Mouse (Mus musculus): ENCODE measurements around the gene Sord. TPM values are rescaled to one million over a fixed set of nuclear protein-coding genes. Genes with fewer than 3 reads are reported as not detected.

The Sord gene
- polyA plus RNA-seq, 1 experiment from 2014 or later: 23.4 TPM

- Histone ChIP-seq H3K27me3 (ENCODE audit: control insufficient read depth, insufficient read depth, low read depth, low read length) (peaks cover 83% of the 10 kb centered on the region), H3K9me3 (ENCODE audit: control insufficient read depth, low read length) (no peaks in the 10 kb centered on the region), H3K4me1 (replicated peaks; ENCODE audit: control insufficient read depth, insufficient read depth, low read length) (peaks cover 20% of the 10 kb centered on the region), H3K27ac (ENCODE audit: low read length) (no peak within 1 kb of the TSS), H3K9ac (ENCODE audit: low read length) (no peak within 1 kb of the TSS), H3K4me3 (ENCODE audit: low read length) (peak within 1 kb of the TSS; percentile 40), H3K4me2 (ENCODE audit: low read depth, low read length) (peak within 1 kb of the TSS; percentile 47), H3K36me3 (ENCODE audit: control insufficient read depth, insufficient read depth, low read length) (no peaks in the 10 kb centered on the region)
- WGBS: 4% methylated on average over 13 of the region's 13 CpGs
- no peak for ATAC-seq (ENCODE audit: low read depth)
Observed at GRCm38 (mm10) chr2:122298096-122298499, 63.5 kb downstream of the Sord start, which contains the start of gene Duox2. Gene Duox2 (minus strand): TSS chr2:122298449.

- H3K4me2 ChIP-seq (ENCODE audit: low read depth, low read length): peak within 1 kb of the TSS; percentile 47
- H3K27me3 ChIP-seq (ENCODE audit: control insufficient read depth, insufficient read depth, low read depth, low read length): peaks cover 85% of the 10 kb centered on the region
- 2% methylated on average over 43 of the region's 43 CpGs for WGBS
- H3K9ac ChIP-seq (ENCODE audit: low read length): no peak within 1 kb of the TSS
- H3K36me3 ChIP-seq (ENCODE audit: control insufficient read depth, insufficient read depth, low read length): no peaks in the 10 kb centered on the region
- no peak; the same call in 1 of the 2 replicates for ATAC-seq (ENCODE audit: low read depth)
- H3K27ac ChIP-seq (ENCODE audit: low read length): no peak within 1 kb of the TSS
- H3K4me1 ChIP-seq (replicated peaks; ENCODE audit: control insufficient read depth, insufficient read depth, low read length): peaks cover 20% of the 10 kb centered on the region
- H3K4me3 ChIP-seq (ENCODE audit: low read length): peak within 1 kb of the TSS; percentile 40
- no peaks in the 10 kb centered on the region for H3K9me3 ChIP-seq (ENCODE audit: control insufficient read depth, low read length)
Observed at GRCm38 (mm10) chr2:122298596-122299490, 64.3 kb downstream of the Sord start, which contains the start of gene Duoxa2. Gene Duoxa2 (plus strand): TSS chr2:122298900.

- Histone ChIP-seq H3K9me3 (ENCODE audit: control insufficient read depth, low read length) (no peaks in the 10 kb centered on the region), H3K9ac (ENCODE audit: low read length) (no peak overlapping the region), H3K4me3 (ENCODE audit: low read length) (no peak overlapping the region), H3K4me1 (replicated peaks; ENCODE audit: control insufficient read depth, insufficient read depth, low read length) (peaks cover 20% of the 10 kb centered on the region), H3K27me3 (ENCODE audit: control insufficient read depth, insufficient read depth, low read depth, low read length) (peaks cover 79% of the 10 kb centered on the region), H3K36me3 (ENCODE audit: control insufficient read depth, insufficient read depth, low read length) (no peaks in the 10 kb centered on the region), H3K4me2 (ENCODE audit: low read depth, low read length) (no peak overlapping the region), H3K27ac (ENCODE audit: low read length) (no peak overlapping the region)
- 11% methylated on average over 14 of the region's 14 CpGs for WGBS
- ATAC-seq (ENCODE audit: low read depth): no peak
Observed at GRCm38 (mm10) chr2:122299911-122300655, 65.5 kb downstream of the Sord start.

GRCm38 (mm10) chr2:122300656-122301020, 66.1 kb downstream of the Sord start:
- H3K36me3 ChIP-seq (ENCODE audit: control insufficient read depth, insufficient read depth, low read length): no peaks in the 10 kb centered on the region
- no peak overlapping the region for H3K4me3 ChIP-seq (ENCODE audit: low read length)
- peaks cover 74% of the 10 kb centered on the region for H3K27me3 ChIP-seq (ENCODE audit: control insufficient read depth, insufficient read depth, low read depth, low read length)
- H3K4me1 ChIP-seq (replicated peaks; ENCODE audit: control insufficient read depth, insufficient read depth, low read length): peaks cover 20% of the 10 kb centered on the region
- no peak overlapping the region for H3K27ac ChIP-seq (ENCODE audit: low read length)
- no peaks in the 10 kb centered on the region for H3K9me3 ChIP-seq (ENCODE audit: control insufficient read depth, low read length)
- 5% methylated on average over 14 of the region's 14 CpGs for WGBS
- no peak overlapping the region for H3K9ac ChIP-seq (ENCODE audit: low read length)
- ATAC-seq (ENCODE audit: low read depth): no peak
- H3K4me2 ChIP-seq (ENCODE audit: low read depth, low read length): no peak overlapping the region

DNA sequence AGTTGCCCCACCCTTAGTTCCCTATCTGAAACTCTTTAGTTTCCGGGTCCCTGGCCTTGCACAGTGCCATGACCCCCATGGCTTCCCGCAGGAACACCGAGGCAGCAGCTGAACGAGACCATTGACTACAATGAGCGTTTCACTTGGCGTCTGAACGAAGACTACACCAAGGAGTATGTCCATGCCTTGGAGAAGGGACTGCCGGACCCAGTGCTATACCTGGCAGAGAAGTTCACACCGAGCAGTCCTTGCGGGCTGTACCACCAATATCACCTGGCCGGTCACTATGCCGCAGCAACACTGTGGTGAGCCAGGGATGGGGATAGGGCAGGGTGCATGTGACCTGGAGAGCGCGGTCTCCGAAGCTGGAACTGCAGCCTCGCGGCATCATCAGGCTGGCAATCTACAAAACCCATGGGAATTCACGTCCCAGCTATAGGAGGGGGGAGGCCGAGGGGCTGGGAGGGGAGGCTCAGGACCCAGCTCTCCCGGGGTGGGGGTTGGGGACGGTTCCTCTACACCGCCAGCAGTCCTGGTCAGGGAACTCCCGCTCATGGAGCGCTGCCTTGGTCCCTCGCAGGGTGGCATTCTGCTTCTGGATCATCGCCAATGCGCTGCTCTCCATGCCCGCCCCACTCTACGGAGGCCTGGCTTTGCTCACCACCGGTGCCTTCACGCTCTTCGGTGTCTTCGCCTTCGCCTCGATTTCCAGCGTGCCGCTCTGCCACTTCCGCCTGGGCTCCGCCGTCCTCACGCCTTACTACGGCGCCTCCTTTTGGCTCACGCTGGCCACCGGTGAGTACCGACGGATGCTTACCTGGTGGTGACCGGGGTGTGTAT, 66.8 kb downstream of the Sord start:
- peak overlapping the region; percentile 54 for H3K4me2 ChIP-seq (ENCODE audit: low read depth, low read length)
- H3K4me3 ChIP-seq (ENCODE audit: low read length): peak overlapping the region; percentile 38
- H3K9me3 ChIP-seq (ENCODE audit: control insufficient read depth, low read length): no peaks in the 10 kb centered on the region
- H3K36me3 ChIP-seq (ENCODE audit: control insufficient read depth, insufficient read depth, low read length): no peaks in the 10 kb centered on the region
- ATAC-seq (ENCODE audit: low read depth): peak; percentile 34; the same call in 1 of the 2 replicates
- no peak overlapping the region for H3K27ac ChIP-seq (ENCODE audit: low read length)
- under 1% methylated on average over 48 of the region's 48 CpGs for WGBS
- H3K27me3 ChIP-seq (ENCODE audit: control insufficient read depth, insufficient read depth, low read depth, low read length): peaks cover 68% of the 10 kb centered on the region
- H3K4me1 ChIP-seq (replicated peaks; ENCODE audit: control insufficient read depth, insufficient read depth, low read length): peaks cover 20% of the 10 kb centered on the region
- H3K9ac ChIP-seq (ENCODE audit: low read length): no peak overlapping the region

GRCm38 (mm10) chr2:122301921-122302573, 67.5 kb downstream of the Sord start:
- Histone ChIP-seq H3K27me3 (ENCODE audit: control insufficient read depth, insufficient read depth, low read depth, low read length) (peaks cover 63% of the 10 kb centered on the region), H3K36me3 (ENCODE audit: control insufficient read depth, insufficient read depth, low read length) (no peaks in the 10 kb centered on the region), H3K9me3 (ENCODE audit: control insufficient read depth, low read length) (no peaks in the 10 kb centered on the region), H3K9ac (ENCODE audit: low read length) (no peak overlapping the region), H3K4me2 (ENCODE audit: low read depth, low read length) (peak overlapping the region; percentile 54), H3K27ac (ENCODE audit: low read length) (no peak overlapping the region), H3K4me3 (ENCODE audit: low read length) (peak overlapping the region; percentile 38), H3K4me1 (replicated peaks; ENCODE audit: control insufficient read depth, insufficient read depth, low read length) (peaks cover 20% of the 10 kb centered on the region)
- ATAC-seq (ENCODE audit: low read depth): no peak
- 10% methylated on average over 23 of the region's 23 CpGs for WGBS

- 11% methylated on average over 9 of the region's 9 CpGs for WGBS
- ATAC-seq (ENCODE audit: low read depth): no peak
- H3K27me3 ChIP-seq (ENCODE audit: control insufficient read depth, insufficient read depth, low read depth, low read length): peaks cover 57% of the 10 kb centered on the region
- no peak overlapping the region for H3K4me2 ChIP-seq (ENCODE audit: low read depth, low read length)
- H3K9me3 ChIP-seq (ENCODE audit: control insufficient read depth, low read length): no peaks in the 10 kb centered on the region
- H3K9ac ChIP-seq (ENCODE audit: low read length): no peak overlapping the region
- H3K36me3 ChIP-seq (ENCODE audit: control insufficient read depth, insufficient read depth, low read length): no peaks in the 10 kb centered on the region
- H3K27ac ChIP-seq (ENCODE audit: low read length): no peak overlapping the region
- H3K4me1 ChIP-seq (replicated peaks; ENCODE audit: control insufficient read depth, insufficient read depth, low read length): peaks cover 18% of the 10 kb centered on the region
- H3K4me3 ChIP-seq (ENCODE audit: low read length): no peak overlapping the region
Observed at GRCm38 (mm10) chr2:122302574-122303241, 68.2 kb downstream of the Sord start.

DNA sequence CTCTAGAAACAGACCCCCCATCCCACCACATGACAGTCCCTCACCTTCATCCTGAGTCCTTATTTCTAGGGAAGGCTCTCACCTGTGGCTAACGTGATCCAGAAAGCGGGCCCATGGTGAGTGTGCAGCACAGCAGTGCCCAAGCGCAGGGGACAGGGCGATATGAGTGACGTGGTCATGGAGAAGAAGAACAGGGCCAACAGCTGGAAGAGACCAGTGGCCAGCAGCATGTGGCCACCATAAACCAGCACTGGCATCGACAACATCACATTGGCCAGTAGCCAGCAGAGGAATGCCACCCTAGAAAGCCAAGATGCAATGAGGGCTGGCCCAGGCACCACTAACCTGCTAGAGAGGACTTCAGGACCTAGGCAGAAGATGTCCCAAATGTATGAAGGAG, 70.0 kb downstream of the Sord start:
- Histone ChIP-seq H3K4me1 (replicated peaks; ENCODE audit: control insufficient read depth, insufficient read depth, low read length) (peaks cover 8% of the 10 kb centered on the region), H3K27ac (ENCODE audit: low read length) (no peak overlapping the region), H3K9me3 (ENCODE audit: control insufficient read depth, low read length) (no peaks in the 10 kb centered on the region), H3K36me3 (ENCODE audit: control insufficient read depth, insufficient read depth, low read length) (no peaks in the 10 kb centered on the region), H3K4me2 (ENCODE audit: low read depth, low read length) (no peak overlapping the region), H3K4me3 (ENCODE audit: low read length) (no peak overlapping the region), H3K27me3 (ENCODE audit: control insufficient read depth, insufficient read depth, low read depth, low read length) (peaks cover 41% of the 10 kb centered on the region), H3K9ac (ENCODE audit: low read length) (no peak overlapping the region)
- 88% methylated on average over 6 of the region's 6 CpGs for WGBS
- no peak for ATAC-seq (ENCODE audit: low read depth)

Data from lung, embryonic 16.5 days (tissue).